ENCODE assay signal across 9 mouse cellular contexts in genomic region chr11:75811900-75812299, GRCm38 (mm10). TPM values are rescaled to one million over a fixed set of nuclear protein-coding genes. Genes with fewer than 3 reads are reported as not detected.
DNase-seq lines count a peak whose midpoint lies in the region; ATAC-seq lines count a peak whose summit lies in the region.
"Had no signal": no experiment of that assay in that cellular context is flagged by ENCODE, and none has a peak within 500 bp of the region (broad histone marks: within the 10 kb centered on the region; RNA-seq: fewer than 3 reads in every experiment).

No protein-coding gene starts in this region.

- H3K36me3 ChIP-seq in hindbrain, embryonic 14.5 days (replicated peaks; ENCODE audit: control insufficient read depth, insufficient read depth) = no peaks in the 10 kb centered on the region

- H3K9ac ChIP-seq in hindbrain, embryonic 14.5 days = no peak overlapping the region

- WGBS in hindbrain, embryonic 14.5 days = 47% methylated on average over 3 of the region's 3 CpGs

- peak; percentile 10 for DNase-seq in 416B (ENCODE audit: low read depth)
- DNase-seq in adrenal gland, adult 8-10 months = peak; percentile 98
- peak; percentile 32 to 42 for DNase-seq in frontal cortex, postnatal 36 days (ENCODE audit: low spot score in 2 of 2)
- peak; percentile 57 for DNase-seq in hindbrain, embryonic 14.5 days (ENCODE audit: low spot score)
- DNase-seq in left cerebral cortex, postnatal 25 days (ENCODE audit: low spot score in 2 of 2) = peak; percentile 28 to 64
- peak; percentile 99 for DNase-seq in ovary, adult 18-20 months (ENCODE audit: low spot score)
- peak; percentile 88 to 94 for DNase-seq in urinary bladder, postnatal 4 days (ENCODE audit: low spot score in 2 of 2)
- no peak for DNase-seq in thymus, postnatal 14 days

- no peaks in the 10 kb centered on the region for H3K27me3 ChIP-seq in hindbrain, embryonic 14.5 days (ENCODE audit: control insufficient read depth, insufficient read depth, low read length)

- intact Hi-C loops in left cerebral cortex, postnatal 25 days (cut with DNase I) = no loop called here

- no peaks in the 10 kb centered on the region for H3K9me3 ChIP-seq in hindbrain, embryonic 14.5 days (ENCODE audit: control insufficient read depth, low read length)

- H3K27ac ChIP-seq in hindbrain, embryonic 14.5 days = no peak overlapping the region
- H3K27ac ChIP-seq: macrophage had no signal

- no peak overlapping the region for H3K4me2 ChIP-seq in hindbrain, embryonic 14.5 days (replicated peaks)

- no peak for ATAC-seq in hindbrain, embryonic 14.5 days (ENCODE audit: low FRiP score)

- no peak overlapping the region for H3K4me3 ChIP-seq in hindbrain, embryonic 14.5 days (replicated peaks; ENCODE audit: low read length)

- H3K4me1 ChIP-seq in hindbrain, embryonic 14.5 days (replicated peaks; ENCODE audit: control insufficient read depth, insufficient read depth, low read length) = no peaks in the 10 kb centered on the region

RNA-seq across cellular contexts. Expression of gene Doc2b, which starts 16.1 kb away (rescaled TPM):
- total RNA-seq in adrenal gland, adult 8-10 months (2022) = 10 to 100 TPM; 17.8 to 37.6 (median 26.2) TPM
- 2.9 and 3.7 TPM in 2 replicates for polyA plus RNA-seq in hindbrain, embryonic 14.5 days (2014; fragmentation: Nextera tagmentation; extraction: Ambion mirVana)
- total RNA-seq in left cerebral cortex, postnatal 25 days (2021) = 10 to 100 TPM; 22.8 to 27.9 TPM
- polyA plus RNA-seq: macrophage had no signal
